ENCODE assay signal across 1 mouse cellular context in genomic region chr12:111211729-111212128, GRCm38 (mm10).
TF ChIP-seq lines count a peak whose summit lies in the region.

No protein-coding gene starts in this region.

TF ChIP-seq in CH12.LX, 34 proteins besides CTCF, POLR2A, EP300 and RAD21 (continued from another document):
- TF ChIP-seq SMC3 (IDR thresholded peaks at IDR 0.05; ENCODE audit: low read depth, low read length): no peak
- TF ChIP-seq CHD1 (IDR thresholded peaks at IDR 0.05; ENCODE audit: low read depth, low read length): no peak
- no peak for TF ChIP-seq USF1 (IDR thresholded peaks at IDR 0.05; ENCODE audit: low read depth, low read length)
- TF ChIP-seq TBP (conservative IDR thresholded peaks at IDR 0.05; ENCODE audit: low read depth, low read length): no peak
- no peak for TF ChIP-seq POLR2AphosphoS2 (IDR thresholded peaks at IDR 0.05; ENCODE audit: low read depth, low read length)
- TF ChIP-seq TCF12 (IDR thresholded peaks at IDR 0.05; ENCODE audit: low read depth, low read length): no peak
- TF ChIP-seq USF2 (conservative IDR thresholded peaks at IDR 0.05; ENCODE audit: low read depth, low read length): no peak
